ENCODE assay signal across 8 mouse cellular contexts in the genomic region with DNA sequence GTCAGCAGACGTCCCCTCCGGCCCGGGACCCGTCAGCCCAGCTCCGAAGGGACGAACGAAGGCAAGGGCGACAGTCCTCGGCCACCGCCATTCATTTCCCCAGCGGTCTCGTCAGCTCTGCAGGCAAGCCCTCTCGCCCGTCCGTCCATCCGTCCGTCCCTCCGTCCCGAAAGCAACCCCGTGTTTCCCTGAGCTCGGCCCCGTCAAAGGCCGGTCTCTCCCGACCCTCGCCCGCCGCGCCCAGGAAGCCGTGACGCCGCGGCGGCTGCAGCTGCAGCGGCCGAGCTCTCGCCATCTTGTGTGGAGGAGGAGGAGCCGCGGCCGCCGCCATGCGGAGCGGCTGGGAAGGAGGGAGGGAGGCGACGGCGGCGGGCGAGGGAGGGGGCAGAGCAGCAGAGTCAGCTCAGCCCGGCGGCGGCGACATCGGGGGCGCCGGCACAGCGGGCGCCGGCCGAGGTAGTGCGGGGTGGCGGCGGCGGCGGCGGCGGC. TPM values are rescaled to one million over a fixed set of nuclear protein-coding genes. Genes with fewer than 3 reads are reported as not detected.
DNase-seq lines count a peak whose midpoint lies in the region; ATAC-seq and TF ChIP-seq lines count a peak whose summit lies in the region.

No protein-coding gene starts in this region.

- H3K4me2 ChIP-seq in heart, embryonic 15.5 days: peak overlapping the region; percentile 87
- H3K4me2 ChIP-seq in liver, embryonic 14.5 days (ENCODE audit: low read depth): peak overlapping the region; percentile 79
- H3K4me2 ChIP-seq in stomach, embryonic 16.5 days (ENCODE audit: low read depth, low read length): peak overlapping the region; percentile 68

- no peak for TF ChIP-seq CTCF in liver, embryonic 14.5 days (IDR thresholded peaks at IDR 0.05; ENCODE audit: low read depth)

- H3K4me1 ChIP-seq in forebrain, embryonic 10.5 days: peaks cover 50% of the 10 kb centered on the region
- peaks cover 36% of the 10 kb centered on the region for H3K4me1 ChIP-seq in heart, embryonic 15.5 days (replicated peaks)
- peaks cover 7 to 12% of the 10 kb centered on the region in 2 experiments for H3K4me1 ChIP-seq in liver, embryonic 14.5 days (replicated peaks; ENCODE audit: control insufficient read depth in 2 of 2, insufficient read depth in 2 of 2, low read length in 1 of 2)
- peaks cover 25% of the 10 kb centered on the region for H3K4me1 ChIP-seq in stomach, embryonic 16.5 days (ENCODE audit: control insufficient read depth, insufficient read depth, low read length)

- TF ChIP-seq EP300 in liver, embryonic 14.5 days (IDR thresholded peaks at IDR 0.05; ENCODE audit: low read depth): no peak

- peaks cover 28% of the 10 kb centered on the region for H3K36me3 ChIP-seq in forebrain, embryonic 10.5 days (replicated peaks)
- H3K36me3 ChIP-seq in heart, embryonic 15.5 days: peaks cover 18% of the 10 kb centered on the region
- H3K36me3 ChIP-seq in liver, embryonic 14.5 days (replicated peaks; ENCODE audit: control insufficient read depth, insufficient read depth, low read depth): peaks cover 21% of the 10 kb centered on the region
- peaks cover 3% of the 10 kb centered on the region; the same call in 1 of the 2 replicates for H3K36me3 ChIP-seq in stomach, embryonic 16.5 days (ENCODE audit: control insufficient read depth, insufficient read depth, low read length)

- H3K27ac ChIP-seq in forebrain, embryonic 10.5 days: peak overlapping the region; percentile 100
- H3K27ac ChIP-seq in heart, embryonic 15.5 days: peak overlapping the region; percentile 100
- H3K27ac ChIP-seq in liver, embryonic 14.5 days: peak overlapping the region; percentile 84
- H3K27ac ChIP-seq in stomach, embryonic 16.5 days (ENCODE audit: low read length): peak overlapping the region; percentile 98

- under 1% methylated on average over 45 of the region's 65 CpGs for WGBS in forebrain, embryonic 10.5 days
- under 1% methylated on average over 49 of the region's 65 CpGs for WGBS in heart, embryonic 15.5 days
- under 1% methylated on average over 64 of the region's 65 CpGs for WGBS in liver, embryonic 14.5 days (ENCODE audit: insufficient replicate concordance)
- WGBS in stomach, embryonic 16.5 days: under 1% methylated on average over 35 of the region's 65 CpGs

- peak; percentile 76 for ATAC-seq in heart, embryonic 15.5 days (replicated peaks; ENCODE audit: insufficient number of reproducible peaks, insufficient read depth, low FRiP score, low read depth)
- ATAC-seq in liver, embryonic 14.5 days (ENCODE audit: insufficient read depth): peak; percentile 16; the same call in 1 of the 2 replicates
- peak; percentile 73 for ATAC-seq in stomach, embryonic 16.5 days (ENCODE audit: insufficient read depth, low FRiP score)

- peak; percentile 89 for DNase-seq in CD4-positive helper T cell, adult 2 months (ENCODE audit: low read depth, low spot score)
- DNase-seq in c-Kit-negative CD71-positive TER-119-positive erythroid progenitor cells, embryonic 14.5 days (ENCODE audit: low read depth, low spot score): peak; percentile 60
- peak; percentile 84 for DNase-seq in forebrain, embryonic 10.5 days (ENCODE audit: extremely low spot score, low spot score)
- peak; percentile 77 to 91 for DNase-seq in kidney, postnatal 25 days
- peak; percentile 47 to 64 (median 49) for DNase-seq in liver, embryonic 14.5 days (ENCODE audit: low read depth in 3 of 3, low spot score in 3 of 3)
- peak; percentile 87 for DNase-seq in neural tube, embryonic 10.5 days (ENCODE audit: extremely low spot score, low spot score)

- no peaks in the 10 kb centered on the region for H3K9me3 ChIP-seq in forebrain, embryonic 10.5 days
- no peaks in the 10 kb centered on the region for H3K9me3 ChIP-seq in heart, embryonic 15.5 days (replicated peaks)
- no peaks in the 10 kb centered on the region for H3K9me3 ChIP-seq in liver, embryonic 14.5 days (ENCODE audit: control insufficient read depth, low read length)
- H3K9me3 ChIP-seq in stomach, embryonic 16.5 days (replicated peaks; ENCODE audit: control insufficient read depth, low read length): no peaks in the 10 kb centered on the region

- no peaks in the 10 kb centered on the region for H3K27me3 ChIP-seq in forebrain, embryonic 10.5 days (ENCODE audit: poor library complexity, severe bottlenecking)
- H3K27me3 ChIP-seq in heart, embryonic 15.5 days: no peaks in the 10 kb centered on the region
- no peaks in the 10 kb centered on the region for H3K27me3 ChIP-seq in liver, embryonic 14.5 days (ENCODE audit: control insufficient read depth, insufficient read depth, low read length)
- H3K27me3 ChIP-seq in stomach, embryonic 16.5 days (ENCODE audit: control insufficient read depth, insufficient read depth, low read length): no peaks in the 10 kb centered on the region

- peak overlapping the region; percentile 99 for H3K4me3 ChIP-seq in forebrain, embryonic 10.5 days
- H3K4me3 ChIP-seq in heart, embryonic 15.5 days: peak overlapping the region; percentile 100
- H3K4me3 ChIP-seq in liver, embryonic 14.5 days (ENCODE audit: insufficient read depth in 1 of 2, low read depth in 2 of 2, low read length in 2 of 2): peak overlapping the region; percentile 77 to 88
- H3K4me3 ChIP-seq in stomach, embryonic 16.5 days (replicated peaks; ENCODE audit: low read length): peak overlapping the region; percentile 99

- peak overlapping the region; percentile 100 for H3K9ac ChIP-seq in heart, embryonic 15.5 days
- H3K9ac ChIP-seq in liver, embryonic 14.5 days (replicated peaks): peak overlapping the region; percentile 100
- peak overlapping the region; percentile 100 for H3K9ac ChIP-seq in stomach, embryonic 16.5 days (ENCODE audit: low read length)

RNA-seq across cellular contexts. Expression of gene Ddx6, which starts 0.4 kb away (rescaled TPM):
- 20.3 and 21.0 TPM in 2 replicates for polyA plus RNA-seq in forebrain, embryonic 10.5 days (2016; fragmentation: Nextera tagmentation; extraction: Ambion mirVana)
- polyA plus RNA-seq in heart, embryonic 15.5 days (2015; fragmentation: Nextera tagmentation; extraction: Ambion mirVana): 10.7 and 10.9 TPM in 2 replicates
- 6.4 and 9.4 TPM in 2 replicates for polyA plus RNA-seq in liver, embryonic 14.5 days (2012; rRNA removed)
- 4.4 and 4.9 TPM in 2 replicates for polyA plus RNA-seq in liver, embryonic 14.5 days (2014; fragmentation: Nextera tagmentation; extraction: Ambion mirVana)
- 10.6 and 11.5 TPM in 2 replicates for polyA plus RNA-seq in stomach, embryonic 16.5 days (2015; fragmentation: Nextera tagmentation; extraction: Ambion mirVana)

RNA-seq across cellular contexts. Expression of gene Cxcr5, which starts 42.7 kb away (rescaled TPM):
- polyA plus RNA-seq in forebrain, embryonic 10.5 days (2016; fragmentation: Nextera tagmentation; extraction: Ambion mirVana): 0.05 TPM in 1 of 2 replicates, not detected in the other
- polyA plus RNA-seq in heart, embryonic 15.5 days (2015; fragmentation: Nextera tagmentation; extraction: Ambion mirVana): 0.05 and 0.23 TPM in 2 replicates
- 0.03 TPM in 2 replicates for polyA plus RNA-seq in liver, embryonic 14.5 days (2012; rRNA removed)
- not detected in 2 replicates for polyA plus RNA-seq in liver, embryonic 14.5 days (2014; fragmentation: Nextera tagmentation; extraction: Ambion mirVana)
- polyA plus RNA-seq in stomach, embryonic 16.5 days (2015; fragmentation: Nextera tagmentation; extraction: Ambion mirVana): 0.34 and 0.49 TPM in 2 replicates

Comparison
In these comparisons a context has a peak if more than half of its experiments do, and no peak if none do; other contexts are left out.
1. Peak in every context shown above with its lines: DNase-seq, ATAC-seq, H3K4me3 ChIP-seq and H3K27ac ChIP-seq.
2. ATAC-seq: peak in every context shown above with its lines; median percentile 76 in heart, embryonic 15.5 days; 73 in stomach, embryonic 16.5 days; 16 in liver, embryonic 14.5 days.